Mouse (Mus musculus) thymus, postnatal 4 days (tissue): ENCODE data around the gene Fbxw7.

Source experiments
- DNase-seq: peaks from one replicate; pipeline ENCODE4 v3.0.0; 2021

The Fbxw7 gene

DNA sequence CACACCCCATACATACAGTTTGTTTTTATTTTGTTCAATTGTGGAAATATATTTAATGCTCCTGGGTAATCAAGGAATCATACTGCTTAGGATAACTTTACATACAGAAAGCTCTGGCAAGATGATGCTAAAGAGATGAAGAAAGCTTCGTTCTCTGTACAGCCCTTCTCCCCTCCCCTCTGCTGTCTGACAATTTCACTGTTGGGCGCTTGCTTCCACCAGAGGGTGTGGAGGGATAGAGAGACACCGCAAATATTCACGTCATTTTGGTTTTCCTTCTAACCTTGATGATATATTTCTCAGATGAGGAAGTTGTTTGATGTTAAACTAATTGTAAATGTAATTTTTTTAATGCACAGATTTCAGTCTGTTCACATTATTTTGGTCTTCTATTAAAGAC lies 140.8 kb downstream of the Fbxw7 start:
- no peak for DNase-seq

- no peak for DNase-seq
Measured at GRCm38 (mm10) chr3:84965156-84965555, 150.1 kb downstream of the Fbxw7 start.

DNA sequence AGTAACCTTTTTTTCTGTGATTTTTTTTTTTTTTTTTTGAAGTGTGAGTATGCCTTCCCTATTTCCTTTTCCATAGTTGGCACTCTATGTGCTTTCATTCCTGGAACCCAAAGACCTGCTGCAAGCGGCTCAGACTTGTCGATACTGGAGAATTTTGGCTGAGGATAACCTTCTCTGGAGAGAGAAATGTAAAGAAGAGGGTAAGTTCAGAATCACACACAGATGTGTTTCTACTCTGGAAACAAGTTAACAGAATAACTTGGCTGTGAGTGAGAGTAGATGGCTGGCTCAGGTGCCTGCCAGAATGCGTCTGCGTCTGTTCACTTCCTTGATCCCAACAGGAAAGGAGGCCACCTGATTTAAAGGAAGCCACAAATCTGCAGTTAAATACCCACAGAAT lies 152.3 kb downstream of the Fbxw7 start:
- no peak for DNase-seq

GRCm38 (mm10) chr3:84971561-84971960 lies 156.5 kb downstream of the Fbxw7 start:
- DNase-seq: no peak

DNA sequence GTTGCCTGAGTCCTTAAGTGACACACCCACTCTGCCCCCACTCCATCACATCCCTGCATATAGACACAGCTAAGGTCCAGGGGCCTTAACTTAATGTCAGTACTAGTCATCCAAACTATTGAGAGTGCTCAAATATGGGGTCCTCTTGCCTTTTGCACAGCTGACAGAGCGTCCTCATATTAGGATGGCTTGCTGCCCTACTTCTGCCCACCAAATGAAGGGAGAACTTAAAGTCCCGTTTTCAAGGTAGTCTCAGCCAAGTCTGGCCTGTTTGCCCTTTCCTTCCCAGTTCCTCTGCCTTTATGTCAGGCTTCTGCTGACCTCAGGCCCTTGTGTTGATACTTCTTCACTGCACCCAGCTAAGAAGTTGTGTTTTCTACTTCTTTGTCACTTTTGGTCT lies 157.8 kb downstream of the Fbxw7 start:
- DNase-seq: no peak

DNA sequence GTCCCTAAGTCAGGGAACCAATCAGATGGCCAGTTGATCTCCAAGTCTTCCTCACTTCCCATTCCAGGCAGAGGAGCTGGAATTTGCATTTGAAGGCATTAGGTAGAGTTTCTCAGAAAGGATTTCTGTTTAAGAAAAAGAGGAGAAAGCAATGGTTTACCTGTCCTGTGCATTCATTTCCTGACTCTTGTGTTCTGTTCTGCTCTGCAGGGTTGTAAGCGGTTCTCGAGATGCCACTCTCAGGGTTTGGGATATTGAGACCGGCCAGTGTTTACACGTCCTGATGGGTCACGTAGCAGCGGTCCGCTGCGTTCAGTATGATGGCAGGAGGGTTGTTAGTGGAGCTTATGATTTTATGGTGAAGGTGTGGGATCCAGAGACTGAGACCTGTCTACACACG lies 159.1 kb downstream of the Fbxw7 start:
- no peak for DNase-seq

- no peak for DNase-seq
Measured at GRCm38 (mm10) chr3:84978676-84979075, 163.6 kb downstream of the Fbxw7 start.

DNA sequence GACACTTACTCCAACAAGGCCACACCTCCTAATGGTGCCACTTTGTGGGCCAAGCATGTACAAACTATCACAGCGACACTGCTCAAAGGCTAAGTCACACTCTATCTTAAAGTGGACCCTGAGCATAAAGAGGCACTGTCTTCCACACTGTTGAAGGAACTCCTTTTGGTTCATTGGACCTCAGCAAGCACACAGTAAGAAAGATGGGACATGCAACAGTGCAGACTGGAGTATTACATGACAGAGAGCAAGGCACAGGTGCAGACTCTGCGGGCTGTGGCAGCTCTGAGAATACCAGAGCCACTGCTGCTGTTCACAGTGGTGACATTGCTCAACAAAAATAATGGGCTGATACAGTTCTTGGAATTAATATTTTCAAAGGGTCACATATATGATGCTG lies 165.1 kb downstream of the Fbxw7 start:
- no peak for DNase-seq

DNA sequence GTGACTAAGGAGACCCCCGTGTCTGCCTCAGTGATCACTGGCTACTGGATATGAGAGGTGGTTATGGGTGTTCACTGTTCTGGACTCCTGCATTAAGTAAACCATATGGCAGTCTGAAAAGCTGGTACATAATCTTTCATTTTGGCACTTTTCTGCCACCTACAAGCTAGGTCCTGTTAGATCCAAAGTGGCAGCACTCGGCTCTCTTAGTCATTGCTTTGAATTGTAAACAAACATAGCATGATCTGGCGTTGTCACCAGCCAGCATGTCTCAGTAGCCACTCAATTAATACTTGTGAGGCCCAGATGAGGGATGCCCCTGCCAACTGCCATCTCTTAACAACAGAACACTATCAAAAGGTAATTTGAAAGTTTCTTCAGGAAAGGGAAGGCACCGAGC lies 167.6 kb downstream of the Fbxw7 start:
- DNase-seq: no peak

DNA sequence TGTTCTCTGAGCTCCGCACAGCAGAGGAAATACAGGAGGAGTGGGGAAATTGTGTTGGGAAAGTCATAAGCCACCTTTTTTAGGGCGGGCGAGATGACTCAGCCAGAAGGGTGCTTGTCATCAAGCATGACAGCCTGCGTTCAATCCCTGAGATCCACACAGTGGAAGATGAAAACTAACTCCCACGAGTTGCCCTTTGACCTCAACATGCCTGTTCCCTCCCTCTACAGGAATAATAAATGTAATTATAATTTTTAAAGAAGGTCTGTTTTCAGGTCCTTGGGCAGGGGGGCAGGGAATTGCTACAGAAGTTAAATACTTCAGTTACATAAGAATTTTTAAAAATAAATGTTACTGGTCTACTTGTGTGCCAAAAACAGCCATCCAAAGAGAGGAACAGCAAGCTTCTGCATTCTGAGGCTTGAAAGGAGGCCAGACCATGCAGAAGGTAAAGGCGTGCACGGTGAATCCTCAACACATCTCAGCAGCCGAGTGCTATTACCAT lies 170.1 kb downstream of the Fbxw7 start:
- no peak for DNase-seq

DNA sequence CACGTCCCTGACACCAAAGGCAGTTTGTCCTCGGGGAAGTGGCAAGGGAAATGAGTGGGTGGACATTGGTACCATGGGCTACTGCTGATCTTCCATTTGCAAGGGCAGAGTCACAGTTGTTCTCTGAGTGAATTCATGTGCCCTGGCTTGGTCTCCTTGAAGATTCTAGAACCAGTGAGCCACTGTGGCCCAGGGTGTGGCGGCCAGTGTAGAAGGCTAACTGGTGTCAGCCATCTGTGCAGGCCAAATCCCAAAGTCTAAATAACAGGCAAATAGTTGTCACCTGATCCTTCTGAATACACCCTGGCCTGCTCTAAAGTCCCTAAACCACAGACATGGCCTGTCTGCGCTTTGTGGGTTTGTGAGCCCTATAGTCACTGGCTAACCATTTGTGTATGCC lies 173.8 kb downstream of the Fbxw7 start:
- DNase-seq: no peak

- DNase-seq: no peak
Measured at GRCm38 (mm10) chr3:85005257-85005656, 190.2 kb downstream of the Fbxw7 start.

GRCm38 (mm10) chr3:85012889-85013288 lies 197.8 kb downstream of the Fbxw7 start:
- no peak for DNase-seq

GRCm38 (mm10) chr3:85015667-85016066 lies 200.6 kb downstream of the Fbxw7 start:
- DNase-seq: no peak

- DNase-seq: no peak
Measured at GRCm38 (mm10) chr3:85020137-85020536, 205.1 kb downstream of the Fbxw7 start.

DNA sequence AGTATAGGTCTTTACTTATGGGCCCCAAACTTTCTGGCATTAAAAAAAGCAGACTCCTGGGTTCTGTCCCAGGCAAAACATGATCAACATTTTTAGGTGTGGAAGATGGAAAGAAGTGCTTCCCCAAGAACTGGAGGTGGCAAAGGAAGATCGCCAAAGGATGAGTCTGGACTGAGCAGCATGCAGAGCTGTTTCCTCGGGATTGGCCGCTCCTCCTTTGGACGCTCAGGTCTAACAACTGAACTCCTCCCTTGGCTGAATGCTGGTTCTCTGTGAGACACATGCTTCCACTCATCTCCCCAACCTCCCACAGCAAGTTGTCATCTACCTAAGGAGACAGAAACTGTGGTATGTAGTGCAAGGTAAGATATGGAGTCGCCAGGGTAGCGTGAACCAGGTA lies 206.7 kb downstream of the Fbxw7 start:
- no peak for DNase-seq

GRCm38 (mm10) chr3:85022800-85023199 lies 207.7 kb downstream of the Fbxw7 start:
- no peak for DNase-seq

GRCm38 (mm10) chr3:85024237-85024636 lies 209.2 kb downstream of the Fbxw7 start:
- no peak for DNase-seq

DNA sequence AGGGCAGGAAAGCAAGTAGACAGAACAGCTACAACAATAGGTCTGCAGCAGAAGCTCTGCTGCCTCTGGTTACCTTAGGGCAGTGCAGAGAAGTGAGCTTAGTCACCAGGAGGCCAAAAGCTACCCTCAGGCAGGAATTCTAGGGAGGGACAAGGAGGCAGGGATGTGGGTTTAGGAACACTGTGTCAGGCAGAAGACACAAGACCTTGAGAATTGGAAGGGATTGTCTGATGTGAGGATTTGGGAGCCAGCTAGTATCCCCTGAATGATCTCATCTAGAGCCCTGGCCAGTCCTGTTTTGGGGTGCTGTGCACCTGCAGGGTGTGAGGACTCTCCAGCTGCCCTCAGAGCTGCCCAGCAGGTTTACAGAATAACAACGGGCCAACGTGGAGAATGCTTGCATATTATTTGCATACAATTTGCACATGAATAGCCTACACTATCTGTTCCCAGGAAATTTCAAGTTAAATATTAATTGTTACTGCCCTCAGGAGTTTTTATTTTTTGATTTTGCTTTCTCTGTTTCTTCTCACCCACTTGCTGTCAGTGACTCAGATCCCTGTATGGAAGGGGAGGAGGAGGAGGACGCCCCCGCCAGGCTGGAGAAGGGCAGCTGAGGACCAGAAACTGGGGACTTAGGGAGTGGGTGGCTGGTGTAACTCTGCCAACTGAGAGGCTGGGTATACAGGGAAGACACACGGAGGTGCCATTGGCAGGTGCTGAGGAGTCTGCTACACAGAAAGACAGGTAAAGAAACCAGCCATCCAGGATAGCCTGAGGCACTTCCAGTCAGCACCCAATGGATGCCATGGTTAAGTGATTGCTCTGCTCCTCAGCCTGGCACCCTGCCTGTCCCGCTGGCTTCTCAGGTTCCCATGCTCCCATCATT lies 210.0 kb downstream of the Fbxw7 start:
- no peak for DNase-seq
